Mouse (Mus musculus) cerebellum, adult 2 months (tissue): ENCODE measurements around the gene Atp6v1e1.

Source experiments
- CTCF ChIP-seq: fragments of 200-500 bp; IDR thresholded peaks from 2 replicates; pipeline ENCODE4 v1.5.1; 2011; ENCODE audit warnings: low read depth, mild to moderate bottlenecking, control low read depth, low read length, moderate library complexity, borderline replicate concordance; ENCODE audit not compliant: insufficient read depth
- POLR2A ChIP-seq: fragments of 200-500 bp; IDR thresholded peaks from 2 replicates; pipeline ENCODE4 v1.6.1; 2011; ENCODE audit warnings: low read length, control low read depth, borderline replicate concordance; ENCODE audit not compliant: insufficient read depth

DNA sequence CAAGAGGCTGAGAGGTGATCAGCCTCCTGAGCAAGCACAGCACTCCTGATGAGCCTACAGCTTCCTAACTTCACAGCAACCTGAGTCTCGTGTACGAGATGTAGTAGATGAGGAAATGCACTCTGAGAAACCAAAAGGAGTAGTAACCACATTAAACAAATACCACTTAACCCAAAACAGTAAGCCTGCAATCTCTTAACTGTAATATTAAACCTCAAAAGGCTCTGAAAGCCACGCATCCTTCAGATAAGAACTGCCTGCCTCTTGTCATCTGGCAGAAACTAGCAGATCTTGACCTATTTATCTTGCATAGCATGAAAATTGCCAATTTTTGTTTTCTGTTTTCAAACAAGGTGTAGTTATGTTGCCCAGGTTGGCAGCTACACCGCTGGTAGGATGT, 23.7 kb downstream of the Atp6v1e1 start:
- TF ChIP-seq CTCF (no peak), POLR2A (no peak)
